Mouse (Mus musculus): ENCODE data around the gene Fam69b.

DNA sequence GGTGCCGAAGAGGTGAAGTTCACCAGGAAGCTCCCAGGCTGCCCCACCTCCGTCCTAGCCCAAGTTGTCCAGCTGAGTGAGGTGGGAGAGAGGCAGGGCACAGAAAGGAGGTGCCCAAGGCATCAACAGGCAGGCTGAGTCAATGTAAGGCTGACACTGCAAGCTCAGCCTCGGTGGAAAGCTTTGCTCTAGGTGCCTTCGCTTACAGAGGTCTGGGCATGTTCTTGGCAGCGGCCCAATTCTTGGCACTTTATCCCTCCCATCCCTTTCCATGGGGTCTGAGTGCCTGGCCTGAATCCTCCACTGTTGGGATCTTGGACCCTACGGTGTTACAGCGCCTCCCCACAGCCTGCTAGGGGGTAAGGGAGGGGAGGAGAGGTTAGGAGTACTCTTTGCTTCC lies 45.5 kb upstream of the Fam69b start:
- TF ChIP-seq CHD2 (IDR thresholded peaks at IDR 0.05; ENCODE audit: low read depth, low read length) (no peak), MAFK (IDR thresholded peaks at IDR 0.05; ENCODE audit: insufficient read depth, low read depth, low read length) (no peak), HCFC1 (IDR thresholded peaks at IDR 0.05; ENCODE audit: borderline replicate concordance, insufficient read depth, low read length) (no peak), ZNF384 (IDR thresholded peaks at IDR 0.05; ENCODE audit: low read depth, low read length) (no peak)
